Mouse (Mus musculus) CH12.LX (cell line): Measurements from ENCODE around the gene Islr. TPM values are rescaled to one million over a fixed set of nuclear protein-coding genes. Genes with fewer than 3 reads are reported as not detected.

Experiments
- DNase-seq: peaks from one replicate; pipeline ENCODE4 v3.0.0-alpha.2; 2013; ENCODE audit errors: extremely low read depth
- H3K27ac ChIP-seq: 2 replicates; pipeline ENCODE4 v1.5.1; 2012; ENCODE audit warnings: low read depth, mild to moderate bottlenecking, control low read depth, moderate library complexity; ENCODE audit not compliant: insufficient read depth
- H3K27me3 ChIP-seq: replicated peaks from 2 replicates; pipeline ENCODE3; 2012; ENCODE audit warnings: inconsistent platforms
- H3K36me3 ChIP-seq, 2 experiments: replicated peaks in 1 of 2; 2 replicates each; pipeline versions ENCODE3 to v1.6.1; 2012; ENCODE audit warnings: inconsistent platforms in 1 of 2, low read length in 1 of 2, mild to moderate bottlenecking in 1 of 2, mixed read lengths in 1 of 2, moderate library complexity in 1 of 2; ENCODE audit not compliant: control insufficient read depth in 1 of 2, insufficient read depth in 1 of 2
- H3K4me1 ChIP-seq, 2 experiments: 2 replicates each; pipeline ENCODE4 v1.6.1; 2012; ENCODE audit warnings: inconsistent platforms in 1 of 2, moderate library complexity in 1 of 2; ENCODE audit not compliant: insufficient read depth in 2 of 2, control insufficient read depth in 1 of 2
- H3K4me2 ChIP-seq: 2 replicates; pipeline ENCODE4 v1.6.1; 2012; ENCODE audit warnings: low read depth, mild to moderate bottlenecking, control low read depth; ENCODE audit not compliant: poor library complexity, insufficient read depth, severe bottlenecking
- H3K4me3 ChIP-seq, 3 experiments: fragments of 150-350 bp in 1 of 3; sonication (generic) in 1 of 3; replicated peaks in 1 of 3; 2 replicates each; pipeline versions ENCODE3 to v1.5.1; 2011 to 2012; ENCODE audit warnings: low read depth in 2 of 3, low read length in 2 of 3, mild to moderate bottlenecking in 2 of 3, moderate library complexity in 2 of 3, control low read depth in 1 of 3, improper control_type of control experiment in 1 of 3, inconsistent platforms in 1 of 3, mixed read lengths in 1 of 3; ENCODE audit not compliant: poor library complexity in 1 of 3
- H3K79me2 ChIP-seq: replicated peaks from 2 replicates; pipeline ENCODE4 v1.6.1; 2012; ENCODE audit warnings: mild to moderate bottlenecking, moderate library complexity; ENCODE audit not compliant: control insufficient read depth, poor library complexity, insufficient read depth, severe bottlenecking; ENCODE audit errors: extremely low read depth
- H3K9ac ChIP-seq: 2 replicates; pipeline ENCODE4 v1.6.1; 2012; ENCODE audit warnings: low read depth, mild to moderate bottlenecking, control low read depth, moderate library complexity; ENCODE audit not compliant: insufficient read depth
- H3K9me3 ChIP-seq: replicated peaks from 2 replicates; pipeline ENCODE3; 2012; ENCODE audit warnings: low read length, inconsistent platforms, mixed read lengths
- CHD1 ChIP-seq: IDR thresholded peaks from 2 replicates; pipeline ENCODE4 v1.6.1; 2012; ENCODE audit warnings: low read depth, low read length, improper control_type of control experiment, inconsistent platforms
- CTCF ChIP-seq, 2 experiments: IDR thresholded peaks in 1 of 2; conservative IDR thresholded peaks in 1 of 2; 2 replicates each; pipeline ENCODE4 v1.5.1; 2011 to 2012; ENCODE audit warnings: low read depth in 2 of 2, low read length in 2 of 2, improper control_type of control experiment in 1 of 2, inconsistent platforms in 1 of 2, mild to moderate bottlenecking in 1 of 2, moderate library complexity in 1 of 2
- E2F4 ChIP-seq: IDR thresholded peaks from 2 replicates; pipeline ENCODE4 v1.6.1; 2011; ENCODE audit warnings: low read depth, low read length, improper control_type of control experiment; ENCODE audit not compliant: insufficient replicate concordance
- ELF1 ChIP-seq: IDR thresholded peaks from 2 replicates; pipeline ENCODE4 v1.6.1; 2014; ENCODE audit warnings: low read depth, mild to moderate bottlenecking, inconsistent platforms, low read length, improper control_type of control experiment
- ETS1 ChIP-seq: conservative IDR thresholded peaks from 2 replicates; pipeline ENCODE4 v1.6.1; 2012; ENCODE audit warnings: low read depth, mild to moderate bottlenecking, inconsistent platforms, low read length, improper control_type of control experiment, moderate library complexity
- HCFC1 ChIP-seq: IDR thresholded peaks from 2 replicates; pipeline ENCODE4 v1.6.1; 2012; ENCODE audit warnings: low read depth, mild to moderate bottlenecking, inconsistent platforms, low read length, improper control_type of control experiment
- JUN ChIP-seq: IDR thresholded peaks from 2 replicates; pipeline ENCODE4 v1.6.1; 2011; ENCODE audit warnings: low read depth, mild to moderate bottlenecking, low read length, improper control_type of control experiment, moderate library complexity; ENCODE audit not compliant: insufficient read depth
- JUND ChIP-seq: conservative IDR thresholded peaks from 2 replicates; pipeline ENCODE4 v1.6.1; 2011; ENCODE audit warnings: low read depth, low read length, improper control_type of control experiment
- MAFK ChIP-seq: IDR thresholded peaks from 2 replicates; pipeline ENCODE4 v1.6.1; 2011; ENCODE audit warnings: low read length, improper control_type of control experiment; ENCODE audit not compliant: insufficient replicate concordance
- MAX ChIP-seq: IDR thresholded peaks from 2 replicates; pipeline ENCODE4 v1.6.1; 2011; ENCODE audit warnings: low read length, improper control_type of control experiment
- MXI1 ChIP-seq: IDR thresholded peaks from 2 replicates; pipeline ENCODE4 v1.6.1; 2011; ENCODE audit warnings: mild to moderate bottlenecking, low read depth, low read length, improper control_type of control experiment
- MYC ChIP-seq: IDR thresholded peaks from 2 replicates; pipeline ENCODE4 v1.6.1; 2011; ENCODE audit warnings: low read depth, mild to moderate bottlenecking, improper control_type of control experiment, low read length
- PAX5 ChIP-seq: IDR thresholded peaks from 2 replicates; pipeline ENCODE4 v1.6.1; 2012; ENCODE audit warnings: low read length, inconsistent platforms, mixed read lengths
- RAD21 ChIP-seq: IDR thresholded peaks from 2 replicates; pipeline ENCODE4 v1.6.1; 2011; ENCODE audit warnings: low read depth, mild to moderate bottlenecking, low read length, improper control_type of control experiment, moderate library complexity
- RCOR1 ChIP-seq: conservative IDR thresholded peaks from 2 replicates; pipeline ENCODE4 v1.6.1; 2012; ENCODE audit warnings: low read depth, mild to moderate bottlenecking, inconsistent platforms, low read length, improper control_type of control experiment
- SMC3 ChIP-seq: IDR thresholded peaks from 2 replicates; pipeline ENCODE4 v1.6.1; 2011; ENCODE audit warnings: low read depth, low read length, improper control_type of control experiment
- TCF12 ChIP-seq: IDR thresholded peaks from 2 replicates; pipeline ENCODE4 v1.6.1; 2014; ENCODE audit warnings: low read depth, mild to moderate bottlenecking, inconsistent platforms, low read length, improper control_type of control experiment
- UBTF ChIP-seq: IDR thresholded peaks from 2 replicates; pipeline ENCODE4 v1.6.1; 2012; ENCODE audit warnings: low read depth, mild to moderate bottlenecking, inconsistent platforms, low read length, improper control_type of control experiment, moderate library complexity
- USF1 ChIP-seq: IDR thresholded peaks from 2 replicates; pipeline ENCODE4 v1.6.1; 2014; ENCODE audit warnings: low read depth, mild to moderate bottlenecking, inconsistent platforms, low read length, improper control_type of control experiment
- ZKSCAN1 ChIP-seq: IDR thresholded peaks from 2 replicates; pipeline ENCODE4 v1.6.1; 2012; ENCODE audit warnings: low read depth, inconsistent platforms, low read length, improper control_type of control experiment, borderline replicate concordance
- dilution Hi-C: fragments of 300-500 bp; cut with MboI; formaldehyde crosslinking; loops from 2 replicates; pipeline ENCODE4 v1.14.3; 2020; ENCODE audit warnings: low sequenced_read_pairs; ENCODE audit not compliant: extremely low pct_unique_long_range_greater_than_20kb, extremely low pct_ligation_motif_present
- in situ Hi-C: fragments of 300-500 bp; cut with MboI; formaldehyde crosslinking; loops from 3 replicates; pipeline ENCODE4 v1.14.3; 2019; ENCODE audit warnings: low sequenced_read_pairs, low pct_ligation_motif_present, low pct_unique_long_range_greater_than_20kb, mixed read lengths
- polyA plus RNA-seq: library from polyadenylated mRNA; unstranded; fragments of >175 nt; gene quantifications from 2 replicates; pipeline ENCODE4 v1.2.1, GENCODE M21; 2012; ENCODE audit warnings: low read depth; ENCODE audit not compliant: insufficient read length
- total RNA-seq, 2 experiments: library from RNA; depleted of rRNA; stranded (reverse); fragments of 300-350 nt in 1 of 2; fragments of >200 nt in 1 of 2; gene quantifications; 2 replicates each; pipeline ENCODE4 v1.2.3; 2012 to 2014

Gene Islr
- total and polyA plus RNA-seq, 3 experiments = not detected

DNA sequence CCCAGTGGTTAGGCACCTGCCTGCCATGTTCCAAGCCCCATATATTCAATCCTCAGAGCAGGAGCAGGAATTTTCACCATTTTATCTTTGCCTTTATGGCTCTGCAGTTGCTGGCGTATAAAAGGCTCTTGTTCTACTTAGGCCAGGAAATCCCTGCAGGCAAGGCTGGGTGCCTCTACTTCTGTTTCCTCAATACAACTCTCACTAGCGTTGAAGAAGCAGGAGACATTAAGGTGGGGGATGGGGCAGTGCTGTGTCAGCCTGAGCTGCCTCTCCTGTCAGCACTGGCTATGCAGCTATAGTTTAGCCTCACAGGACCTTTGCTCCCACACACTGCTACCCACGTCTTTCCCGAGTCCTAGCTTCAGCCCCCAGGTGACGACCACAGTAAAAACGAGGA is 27.6 kb upstream of the Islr start:
- H3K4me3 ChIP-seq = no peak overlapping the region
- H3K36me3 ChIP-seq = peaks cover 68 to 82% of the 10 kb centered on the region in 2 experiments
- no peak overlapping the region for H3K27ac ChIP-seq
- no peak for TF ChIP-seq MAX
- no peak for TF ChIP-seq UBTF
- no peak for TF ChIP-seq PAX5
- TF ChIP-seq MXI1 = no peak
- no peak for TF ChIP-seq RCOR1
- no peak for TF ChIP-seq CHD1
- TF ChIP-seq ETS1 = no peak
- no peak for TF ChIP-seq HCFC1
- TF ChIP-seq MAFK = no peak
- TF ChIP-seq JUN = no peak
- no peak for TF ChIP-seq TCF12
- no peak for TF ChIP-seq ELF1
- TF ChIP-seq JUND = no peak
- TF ChIP-seq, all 38 proteins: peak for 0
- in situ Hi-C loops (no loop called here), dilution Hi-C loops (no loop called here)
- Histone ChIP-seq H3K4me1 (peaks cover 0 to 21% of the 10 kb centered on the region in 2 experiments; a peak in 2 of 4 replicates), H3K9ac (no peak overlapping the region), H3K4me2 (no peak overlapping the region), H3K27me3 (no peaks in the 10 kb centered on the region), H3K79me2 (no peaks in the 10 kb centered on the region), H3K9me3 (no peaks in the 10 kb centered on the region)
- DNase-seq = no peak

DNA sequence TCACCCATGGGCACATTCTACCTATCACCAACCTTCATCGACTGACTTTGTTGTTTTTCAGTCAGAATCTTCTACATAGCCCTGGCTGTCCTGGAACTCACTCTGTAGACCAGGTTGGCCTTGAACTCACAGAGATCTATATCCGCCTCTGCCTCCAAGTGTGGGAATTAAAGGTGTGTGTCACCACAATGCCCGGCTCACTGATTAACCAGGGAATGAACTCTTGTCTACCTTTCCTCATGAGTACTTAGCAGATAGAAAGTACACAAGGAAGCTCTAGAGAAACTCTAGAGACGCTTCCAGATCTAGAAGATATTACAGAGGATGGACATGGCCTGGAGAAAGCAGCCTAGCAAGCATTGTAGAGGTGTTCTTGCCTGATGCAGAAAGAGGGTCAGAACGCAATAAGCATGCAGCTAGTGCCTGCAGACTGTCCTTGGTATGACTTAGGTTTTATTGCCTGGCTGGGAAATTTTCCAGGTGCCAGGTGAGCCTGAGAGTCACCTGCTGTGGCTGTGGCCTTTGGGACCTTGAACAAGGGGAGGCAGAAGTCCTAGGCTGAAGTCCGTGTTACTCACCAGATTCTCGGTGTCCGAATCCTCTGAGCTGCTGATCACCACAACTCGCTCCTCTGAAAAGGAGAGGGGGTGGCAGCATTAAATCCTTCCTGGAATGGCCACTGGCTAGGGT is 24.8 kb upstream of the Islr start:
- in situ Hi-C loops (no loop called here), dilution Hi-C loops (no loop called here)
- H3K36me3 ChIP-seq = peaks cover 79 to 96% of the 10 kb centered on the region in 2 experiments
- H3K9me3 ChIP-seq = no peaks in the 10 kb centered on the region
- no peak for TF ChIP-seq USF1
- TF ChIP-seq E2F4 = no peak
- no peak for TF ChIP-seq UBTF
- TF ChIP-seq CTCF (conservative IDR thresholded peaks at IDR 0.05 in 1 of 2, IDR thresholded peaks at IDR 0.05 in 1 of 2; ENCODE audit: low read depth in 2 of 2, low read length in 2 of 2) = no peak
- TF ChIP-seq TCF12 = no peak
- TF ChIP-seq JUND = no peak
- TF ChIP-seq RAD21 = no peak
- no peak for TF ChIP-seq MAX
- TF ChIP-seq SMC3 = no peak
- TF ChIP-seq ZKSCAN1 = no peak
- no peak for TF ChIP-seq MYC
- no peak overlapping the region for H3K27ac ChIP-seq
- DNase-seq = no peak
- no peak overlapping the region for H3K4me3 ChIP-seq
- H3K9ac ChIP-seq = no peak overlapping the region
- no peaks in the 10 kb centered on the region for H3K79me2 ChIP-seq
- H3K4me2 ChIP-seq = no peak overlapping the region
- H3K27me3 ChIP-seq = no peaks in the 10 kb centered on the region
- peaks cover 0 to 34% of the 10 kb centered on the region in 2 experiments; a peak in 2 of 4 replicates for H3K4me1 ChIP-seq
